ENCODE assay signal across 20 mouse cellular contexts in genomic region chr2:93953726-93954125, GRCm38 (mm10). TPM values are rescaled to one million over a fixed set of nuclear protein-coding genes. Genes with fewer than 3 reads are reported as not detected.
DNase-seq lines count a peak whose midpoint lies in the region; ATAC-seq lines count a peak whose summit lies in the region.
"Had no signal": no experiment of that assay in that cellular context is flagged by ENCODE, and none has a peak within 500 bp of the region (broad histone marks: within the 10 kb centered on the region; RNA-seq: fewer than 3 reads in every experiment).

No protein-coding gene starts in this region.

- H3K9me3 ChIP-seq in hindbrain, embryonic 15.5 days: no peaks in the 10 kb centered on the region
- H3K9me3 ChIP-seq in hindbrain, embryonic 14.5 days (ENCODE audit: control insufficient read depth, low read length): no peaks in the 10 kb centered on the region
- no peaks in the 10 kb centered on the region for H3K9me3 ChIP-seq in lung, embryonic 15.5 days
- 0 out of 2 replicates have a peak, but pooled peaks cover 2% of the 10 kb centered on the region for H3K9me3 ChIP-seq in stomach, embryonic 16.5 days (replicated peaks; ENCODE audit: control insufficient read depth, low read length)
- no peaks in the 10 kb centered on the region for H3K9me3 ChIP-seq in heart, embryonic 10.5 days
- H3K9me3 ChIP-seq: embryonic facial prominence, embryonic 12.5 days had no signal

- peaks cover 16% of the 10 kb centered on the region for H3K27me3 ChIP-seq in hindbrain, embryonic 15.5 days
- H3K27me3 ChIP-seq in hindbrain, embryonic 14.5 days (ENCODE audit: control insufficient read depth, insufficient read depth, low read length): peaks cover 34% of the 10 kb centered on the region
- peaks cover 30% of the 10 kb centered on the region for H3K27me3 ChIP-seq in lung, embryonic 15.5 days
- H3K27me3 ChIP-seq in stomach, embryonic 16.5 days (ENCODE audit: control insufficient read depth, insufficient read depth, low read length): peaks cover 26% of the 10 kb centered on the region
- peaks cover 76% of the 10 kb centered on the region for H3K27me3 ChIP-seq in heart, embryonic 10.5 days (ENCODE audit: insufficient read depth, poor library complexity, severe bottlenecking)

- no peak overlapping the region for H3K27ac ChIP-seq in hindbrain, embryonic 15.5 days (replicated peaks)
- H3K27ac ChIP-seq in hindbrain, embryonic 14.5 days: no peak overlapping the region
- no peak overlapping the region for H3K27ac ChIP-seq in lung, embryonic 15.5 days
- no peak overlapping the region for H3K27ac ChIP-seq in stomach, embryonic 16.5 days (ENCODE audit: low read length)
- no peak overlapping the region for H3K27ac ChIP-seq in heart, embryonic 10.5 days
- H3K27ac ChIP-seq: embryonic facial prominence, embryonic 12.5 days; gastrocnemius, adult 2 months; heart, embryonic 15.5 days; macrophage had no signal

- H3K36me3 ChIP-seq in hindbrain, embryonic 15.5 days: no peaks in the 10 kb centered on the region
- H3K36me3 ChIP-seq in hindbrain, embryonic 14.5 days (replicated peaks; ENCODE audit: control insufficient read depth, insufficient read depth): no peaks in the 10 kb centered on the region
- no peaks in the 10 kb centered on the region for H3K36me3 ChIP-seq in lung, embryonic 15.5 days
- no peaks in the 10 kb centered on the region for H3K36me3 ChIP-seq in stomach, embryonic 16.5 days (ENCODE audit: control insufficient read depth, insufficient read depth, low read length)
- H3K36me3 ChIP-seq in heart, embryonic 10.5 days: no peaks in the 10 kb centered on the region
- H3K36me3 ChIP-seq: embryonic facial prominence, embryonic 12.5 days; heart, embryonic 15.5 days had no signal

- H3K4me3 ChIP-seq in hindbrain, embryonic 15.5 days: peak overlapping the region; percentile 64; the same call in 1 of the 2 replicates
- no peak overlapping the region for H3K4me3 ChIP-seq in hindbrain, embryonic 14.5 days (replicated peaks; ENCODE audit: low read length)
- H3K4me3 ChIP-seq in lung, embryonic 15.5 days: no peak overlapping the region
- no peak overlapping the region for H3K4me3 ChIP-seq in stomach, embryonic 16.5 days (replicated peaks; ENCODE audit: low read length)
- H3K4me3 ChIP-seq in heart, embryonic 10.5 days: no peak overlapping the region
- H3K4me3 ChIP-seq: embryonic facial prominence, embryonic 12.5 days had no signal

- ATAC-seq in hindbrain, embryonic 15.5 days (ENCODE audit: low FRiP score, low read depth): no peak
- no peak for ATAC-seq in hindbrain, embryonic 14.5 days (ENCODE audit: low FRiP score)
- no peak for ATAC-seq in lung, embryonic 15.5 days (ENCODE audit: borderline replicate concordance, extremely low read depth, low FRiP score, low TSS enrichment)
- ATAC-seq in stomach, embryonic 16.5 days (ENCODE audit: insufficient read depth, low FRiP score): no peak

- DNase-seq in hindbrain, embryonic 14.5 days (ENCODE audit: low spot score): no peak
- no peak for DNase-seq in lung, postnatal 14 days
- DNase-seq in right cerebral cortex, postnatal 14 days: peak; percentile 62
- DNase-seq in right cerebral cortex, adult 18-20 months: no peak
- DNase-seq in heart, embryonic 10.5 days (ENCODE audit: low spot score): no peak
- DNase-seq: cerebellum, postnatal 36 days; gastrocnemius, adult 2 months; heart, adult 11 months; liver; thymus, postnatal 14 days had no signal

- peaks cover 37% of the 10 kb centered on the region for H3K4me1 ChIP-seq in hindbrain, embryonic 15.5 days (replicated peaks)
- peaks cover 35% of the 10 kb centered on the region for H3K4me1 ChIP-seq in hindbrain, embryonic 14.5 days (replicated peaks; ENCODE audit: control insufficient read depth, insufficient read depth, low read length)
- peaks cover 27% of the 10 kb centered on the region for H3K4me1 ChIP-seq in lung, embryonic 15.5 days
- H3K4me1 ChIP-seq in stomach, embryonic 16.5 days (ENCODE audit: control insufficient read depth, insufficient read depth, low read length): 0 out of 2 replicates have a peak, but pooled peaks cover 13% of the 10 kb centered on the region
- peaks cover 31% of the 10 kb centered on the region for H3K4me1 ChIP-seq in heart, embryonic 10.5 days

- peak overlapping the region; percentile 97; the same call in 1 of the 2 replicates for H3K4me2 ChIP-seq in hindbrain, embryonic 15.5 days
- no peak overlapping the region for H3K4me2 ChIP-seq in hindbrain, embryonic 14.5 days (replicated peaks)
- peak overlapping the region; percentile 85 for H3K4me2 ChIP-seq in lung, embryonic 15.5 days
- peak overlapping the region; percentile 61; the same call in 1 of the 2 replicates for H3K4me2 ChIP-seq in stomach, embryonic 16.5 days (ENCODE audit: low read depth, low read length)
- H3K4me2 ChIP-seq: embryonic facial prominence, embryonic 12.5 days had no signal

- no peak overlapping the region for H3K9ac ChIP-seq in hindbrain, embryonic 15.5 days
- H3K9ac ChIP-seq in hindbrain, embryonic 14.5 days: no peak overlapping the region
- H3K9ac ChIP-seq in lung, embryonic 15.5 days: no peak overlapping the region
- H3K9ac ChIP-seq in stomach, embryonic 16.5 days (ENCODE audit: low read length): no peak overlapping the region
- H3K9ac ChIP-seq: embryonic facial prominence, embryonic 12.5 days; heart, embryonic 15.5 days had no signal

- 78% methylated on average over 9 of the region's 9 CpGs for WGBS in hindbrain, embryonic 15.5 days
- 74% methylated on average over 9 of the region's 9 CpGs for WGBS in hindbrain, embryonic 14.5 days
- WGBS in lung, embryonic 15.5 days: 66% methylated on average over 9 of the region's 9 CpGs
- WGBS in stomach, embryonic 16.5 days: 61% methylated on average over 9 of the region's 9 CpGs
- WGBS in heart, embryonic 10.5 days: 81% methylated on average over 9 of the region's 9 CpGs

RNA-seq across cellular contexts. Expression of gene Gm13889, which starts 3.3 kb away (rescaled TPM):
- polyA plus RNA-seq in hindbrain, embryonic 15.5 days (2015; fragmentation: Nextera tagmentation; extraction: Ambion mirVana): 7.3 and 11.3 TPM in 2 replicates
- polyA plus RNA-seq in hindbrain, embryonic 14.5 days (2014; fragmentation: Nextera tagmentation; extraction: Ambion mirVana): 11.5 and 13.4 TPM in 2 replicates
- polyA plus RNA-seq in lung, embryonic 15.5 days (2015; fragmentation: Nextera tagmentation; extraction: Ambion mirVana): 32.1 and 32.4 TPM in 2 replicates
- 11.1 and 12.6 TPM in 2 replicates for polyA plus RNA-seq in stomach, embryonic 16.5 days (2015; fragmentation: Nextera tagmentation; extraction: Ambion mirVana)
- polyA plus RNA-seq in heart, embryonic 10.5 days (2016; fragmentation: Nextera tagmentation; extraction: Ambion mirVana): 2.6 and 3.1 TPM in 2 replicates
- polyA plus RNA-seq: macrophage had no signal

RNA-seq across cellular contexts. Expression of gene Gm27027, which starts 42.4 kb away (rescaled TPM):
- polyA plus RNA-seq in hindbrain, embryonic 15.5 days (2015; fragmentation: Nextera tagmentation; extraction: Ambion mirVana): not detected in 2 replicates
- polyA plus RNA-seq in hindbrain, embryonic 14.5 days (2014; fragmentation: Nextera tagmentation; extraction: Ambion mirVana): not detected in 2 replicates
- not detected in 2 replicates for polyA plus RNA-seq in lung, embryonic 15.5 days (2015; fragmentation: Nextera tagmentation; extraction: Ambion mirVana)
- polyA plus RNA-seq in stomach, embryonic 16.5 days (2015; fragmentation: Nextera tagmentation; extraction: Ambion mirVana): not detected in 2 replicates
- not detected in 2 replicates for polyA plus RNA-seq in heart, embryonic 10.5 days (2016; fragmentation: Nextera tagmentation; extraction: Ambion mirVana)
- polyA plus RNA-seq: C2C12; embryonic facial prominence, embryonic 12.5 days; heart, embryonic 15.5 days; kidney, embryonic 14.5 days; macrophage; midbrain, postnatal 0 days; neural tube, embryonic 14.5 days had no signal

RNA-seq across cellular contexts. Expression of gene Alkbh3, which starts 56.9 kb away (rescaled TPM):
- polyA plus RNA-seq in hindbrain, embryonic 15.5 days (2015; fragmentation: Nextera tagmentation; extraction: Ambion mirVana): 44.9 and 46.0 TPM in 2 replicates
- polyA plus RNA-seq in hindbrain, embryonic 14.5 days (2014; fragmentation: Nextera tagmentation; extraction: Ambion mirVana): 43.2 and 52.6 TPM in 2 replicates
- 68.4 and 73.0 TPM in 2 replicates for polyA plus RNA-seq in lung, embryonic 15.5 days (2015; fragmentation: Nextera tagmentation; extraction: Ambion mirVana)
- polyA plus RNA-seq in stomach, embryonic 16.5 days (2015; fragmentation: Nextera tagmentation; extraction: Ambion mirVana): 62.2 and 68.0 TPM in 2 replicates
- 66.2 and 74.0 TPM in 2 replicates for polyA plus RNA-seq in heart, embryonic 10.5 days (2016; fragmentation: Nextera tagmentation; extraction: Ambion mirVana)
